Mouse (Mus musculus) kidney, embryonic 15.5 days (tissue): ENCODE measurements around the gene Gamt. TPM values are rescaled to one million over a fixed set of nuclear protein-coding genes. Genes with fewer than 3 reads are reported as not detected.

Source experiments
- ATAC-seq: fragments of 200-750 bp; cut with Nextera tagmentation; replicated peaks from 2 replicates; pipeline ENCODE4 v1.8.0; 2017; ENCODE audit warnings: moderate TSS enrichment; ENCODE audit not compliant: low FRiP score
- H3K27ac ChIP-seq: fragments of 300-500 bp; sonication (generic); 2 replicates; pipeline ENCODE4 v1.5.1; 2015; ENCODE audit warnings: mild to moderate bottlenecking, inconsistent platforms
- H3K27me3 ChIP-seq: fragments of 300-500 bp; sonication (generic); 2 replicates; pipeline ENCODE4 v1.6.1; 2015; ENCODE audit warnings: inconsistent platforms
- H3K36me3 ChIP-seq: fragments of 300-500 bp; sonication (generic); 2 replicates; pipeline ENCODE4 v1.6.1; 2015; ENCODE audit warnings: inconsistent platforms
- H3K4me1 ChIP-seq: fragments of 300-500 bp; sonication (generic); 2 replicates; pipeline ENCODE4 v1.6.1; 2015; ENCODE audit warnings: inconsistent platforms
- H3K4me2 ChIP-seq: fragments of 300-500 bp; sonication (generic); 2 replicates; pipeline ENCODE4 v1.6.1; 2015; ENCODE audit warnings: moderate library complexity, mild to moderate bottlenecking, inconsistent platforms
- H3K4me3 ChIP-seq: fragments of 300-500 bp; sonication (generic); replicated peaks from 2 replicates; pipeline ENCODE4 v1.5.1; 2015; ENCODE audit warnings: mild to moderate bottlenecking, inconsistent platforms
- H3K9ac ChIP-seq: fragments of 300-500 bp; sonication (generic); 2 replicates; pipeline ENCODE4 v1.6.1; 2015; ENCODE audit warnings: mild to moderate bottlenecking, inconsistent platforms
- H3K9me3 ChIP-seq: fragments of 300-500 bp; sonication (generic); replicated peaks from 2 replicates; pipeline ENCODE4 v1.6.1; 2016; ENCODE audit warnings: inconsistent platforms
- WGBS: fragments of 180-500 bp; shearing (Covaris S2); methylation state at CpG from one replicate; pipeline ENCODE4 v1.1.7; 2015; ENCODE audit warnings: mixed read lengths; 5-methylcytosine and 5-hydroxymethylcytosine counted together
- polyA plus RNA-seq: library from polyadenylated mRNA; unstranded; fragments of >200 nt; fragmentation: Nextera tagmentation; extraction: Ambion mirVana; gene quantifications from 2 replicates; pipeline ENCODE4 v1.2.1, GENCODE M21; 2015

The Gamt gene
- polyA plus RNA-seq, 1 experiment from 2014 or later: 37.0 TPM

DNA sequence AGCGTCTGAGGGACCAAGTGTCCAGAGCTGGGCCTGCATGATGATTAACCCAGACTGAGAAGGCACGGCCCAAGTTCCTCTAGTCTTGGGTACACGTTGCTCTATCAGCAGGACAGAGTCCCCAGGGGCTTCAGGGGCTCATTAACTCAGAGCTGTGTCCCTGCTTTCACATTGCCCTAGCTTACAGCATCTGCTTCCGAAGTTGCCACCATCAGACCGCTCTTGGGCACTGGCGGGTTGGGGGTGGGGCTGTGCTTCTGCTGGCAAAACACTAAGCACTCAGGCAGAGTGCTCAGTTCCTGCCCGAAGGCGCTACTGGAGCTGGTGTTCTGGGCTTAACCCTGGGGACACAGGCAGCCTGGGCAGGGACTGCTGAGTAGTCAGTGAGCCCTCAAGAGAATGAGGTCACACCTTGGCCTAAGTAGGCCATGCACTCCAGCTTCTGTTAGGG is 21.1 kb upstream of the Gamt start:
- no peak overlapping the region for H3K4me3 ChIP-seq

DNA sequence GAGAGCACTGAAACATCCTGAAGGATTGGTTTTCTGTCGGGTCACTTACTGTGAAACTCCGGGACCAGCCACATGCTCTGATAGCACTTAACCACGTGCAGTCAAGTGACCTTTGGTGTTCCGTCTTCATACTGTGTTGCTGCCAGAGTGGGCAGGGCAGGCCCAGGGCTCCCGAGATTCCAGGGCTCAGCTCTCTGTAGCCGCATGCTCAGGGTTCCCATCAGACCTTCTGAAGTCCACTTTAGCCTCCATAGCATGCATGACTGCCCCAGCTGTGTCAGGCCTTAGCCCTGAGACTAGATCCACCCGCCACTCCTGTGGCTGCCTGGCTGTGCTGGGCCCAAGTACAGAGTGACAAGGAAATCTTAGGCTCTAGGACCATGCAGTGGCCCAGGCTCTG is 20.5 kb upstream of the Gamt start:
- H3K36me3 ChIP-seq: peaks cover 97% of the 10 kb centered on the region
- H3K27ac ChIP-seq: peak overlapping the region; percentile 81
- peaks cover 27% of the 10 kb centered on the region for H3K4me1 ChIP-seq
- peak; percentile 55 for ATAC-seq
- H3K9ac ChIP-seq: no peak overlapping the region
- WGBS: 67% methylated on average over 7 of the region's 7 CpGs
- H3K27me3 ChIP-seq: no peaks in the 10 kb centered on the region
- no peak overlapping the region for H3K4me3 ChIP-seq
- H3K4me2 ChIP-seq: no peak overlapping the region
- no peaks in the 10 kb centered on the region for H3K9me3 ChIP-seq

More for the DNA sequence above, 21.1 kb upstream of the Gamt start:
- no peak overlapping the region for H3K9ac ChIP-seq
- peak; percentile 53 for ATAC-seq
- H3K4me1 ChIP-seq: peaks cover 27% of the 10 kb centered on the region
- H3K4me2 ChIP-seq: no peak overlapping the region
- H3K9me3 ChIP-seq: no peaks in the 10 kb centered on the region
- H3K27me3 ChIP-seq: no peaks in the 10 kb centered on the region
- peaks cover 97% of the 10 kb centered on the region for H3K36me3 ChIP-seq
- H3K27ac ChIP-seq: peak overlapping the region; percentile 81
- 74% methylated on average over 8 of the region's 8 CpGs for WGBS

DNA sequence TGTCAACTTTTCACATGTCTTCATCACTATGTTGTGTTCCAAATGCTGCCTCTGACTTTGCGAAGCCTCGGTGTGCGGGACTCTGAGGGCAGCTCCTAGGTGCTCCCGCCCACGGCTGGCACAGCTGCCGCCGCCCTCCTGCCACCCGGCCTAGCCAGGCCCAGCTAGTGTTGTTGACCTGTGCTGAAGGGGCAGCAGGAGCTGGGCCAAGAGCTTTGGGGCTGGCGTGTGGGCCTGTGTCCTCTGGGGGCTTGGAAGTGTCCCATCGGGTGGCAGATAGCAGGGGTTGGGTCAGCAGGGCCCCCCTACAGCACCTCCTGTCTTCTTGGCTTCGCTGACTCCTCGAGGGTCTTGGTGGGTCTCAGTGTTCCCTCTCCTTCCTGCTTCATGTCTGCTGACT is 18.5 kb upstream of the Gamt start:
- no peak overlapping the region for H3K27ac ChIP-seq
- WGBS: 84% methylated on average over 12 of the region's 12 CpGs
- H3K4me3 ChIP-seq: no peak overlapping the region
- no peaks in the 10 kb centered on the region for H3K9me3 ChIP-seq
- peaks cover 21% of the 10 kb centered on the region for H3K4me1 ChIP-seq
- peaks cover 99% of the 10 kb centered on the region for H3K36me3 ChIP-seq
- no peak for ATAC-seq
- H3K4me2 ChIP-seq: no peak overlapping the region
- H3K27me3 ChIP-seq: no peaks in the 10 kb centered on the region
- H3K9ac ChIP-seq: no peak overlapping the region

DNA sequence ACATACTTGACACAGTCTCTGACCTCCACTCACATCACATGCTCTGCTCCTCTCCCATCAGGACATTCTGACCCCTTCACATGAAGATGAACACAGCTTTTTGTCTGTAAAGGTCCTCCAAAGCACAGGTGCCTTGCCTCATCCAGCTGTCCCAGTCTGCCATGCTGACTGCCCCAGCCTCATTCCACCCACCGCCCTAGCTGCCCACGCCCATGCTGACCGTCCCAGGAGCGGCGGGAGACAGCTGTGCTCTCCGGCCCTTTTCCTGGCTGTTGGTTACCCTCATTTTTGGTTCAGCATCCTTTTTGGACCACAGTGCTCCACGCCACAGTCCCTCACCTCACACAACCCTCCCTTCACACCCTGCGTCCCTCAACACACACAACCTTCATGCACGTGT is 17.6 kb upstream of the Gamt start:
- Histone ChIP-seq H3K36me3 (peaks cover 99% of the 10 kb centered on the region), H3K4me3 (no peak overlapping the region), H3K27me3 (no peaks in the 10 kb centered on the region), H3K9me3 (no peaks in the 10 kb centered on the region), H3K4me1 (peaks cover 26% of the 10 kb centered on the region), H3K4me2 (no peak overlapping the region), H3K9ac (no peak overlapping the region), H3K27ac (no peak overlapping the region)
- ATAC-seq: no peak
- 85% methylated on average over 9 of the region's 9 CpGs for WGBS

DNA sequence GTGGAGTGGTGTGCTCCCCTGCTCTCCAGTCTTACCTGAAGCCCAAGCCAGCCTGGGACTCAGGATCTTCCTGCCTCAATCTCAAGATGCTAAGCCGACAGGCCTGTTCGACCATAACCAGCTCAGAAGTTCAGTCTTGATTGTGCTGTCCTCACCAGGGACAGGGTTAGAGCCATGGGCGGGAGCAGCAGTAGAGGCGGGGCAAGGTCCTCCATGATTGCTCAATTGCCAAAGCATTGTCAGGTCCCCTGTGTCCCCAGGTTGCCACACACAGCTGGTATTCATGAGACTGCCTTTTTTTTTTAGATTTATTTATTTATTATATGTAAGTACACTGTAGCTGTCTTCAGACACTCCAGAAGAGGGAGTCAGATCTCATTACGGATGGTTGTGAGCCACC is 15.4 kb upstream of the Gamt start:
- no peak for ATAC-seq
- Histone ChIP-seq H3K4me2 (no peak overlapping the region), H3K9ac (no peak overlapping the region), H3K27ac (no peak overlapping the region), H3K27me3 (no peaks in the 10 kb centered on the region), H3K9me3 (no peaks in the 10 kb centered on the region), H3K36me3 (peaks cover 91% of the 10 kb centered on the region), H3K4me3 (no peak overlapping the region), H3K4me1 (peaks cover 26% of the 10 kb centered on the region)
- 85% methylated on average over 5 of the region's 5 CpGs for WGBS

DNA sequence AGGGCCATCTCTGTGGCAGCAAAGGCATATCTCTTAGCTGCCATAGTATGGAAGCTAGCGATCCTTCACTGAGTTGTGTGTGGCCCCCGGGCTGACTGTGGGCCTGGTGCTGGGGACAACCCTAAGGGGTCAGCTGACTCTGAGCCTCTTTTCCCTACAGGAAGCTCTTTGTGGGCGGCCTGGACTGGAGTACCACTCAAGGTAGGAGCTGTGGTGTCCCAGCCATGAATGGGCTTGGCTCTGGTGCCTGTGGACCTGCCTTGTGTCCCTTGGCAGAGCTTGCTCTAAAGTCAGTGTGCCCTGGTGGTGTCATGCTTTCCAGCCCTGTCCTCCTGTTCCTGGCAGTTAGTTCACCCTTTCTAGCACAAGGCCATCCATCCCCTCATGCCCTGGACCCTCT is 13.0 kb upstream of the Gamt start:
- WGBS: 92% methylated on average over 3 of the region's 3 CpGs
- ATAC-seq: no peak
- peaks cover 87% of the 10 kb centered on the region for H3K36me3 ChIP-seq
- no peak overlapping the region for H3K27ac ChIP-seq
- H3K9ac ChIP-seq: no peak overlapping the region
- no peaks in the 10 kb centered on the region for H3K27me3 ChIP-seq
- H3K4me3 ChIP-seq: no peak overlapping the region
- peaks cover 34% of the 10 kb centered on the region for H3K4me1 ChIP-seq
- H3K9me3 ChIP-seq: no peaks in the 10 kb centered on the region
- H3K4me2 ChIP-seq: no peak overlapping the region

DNA sequence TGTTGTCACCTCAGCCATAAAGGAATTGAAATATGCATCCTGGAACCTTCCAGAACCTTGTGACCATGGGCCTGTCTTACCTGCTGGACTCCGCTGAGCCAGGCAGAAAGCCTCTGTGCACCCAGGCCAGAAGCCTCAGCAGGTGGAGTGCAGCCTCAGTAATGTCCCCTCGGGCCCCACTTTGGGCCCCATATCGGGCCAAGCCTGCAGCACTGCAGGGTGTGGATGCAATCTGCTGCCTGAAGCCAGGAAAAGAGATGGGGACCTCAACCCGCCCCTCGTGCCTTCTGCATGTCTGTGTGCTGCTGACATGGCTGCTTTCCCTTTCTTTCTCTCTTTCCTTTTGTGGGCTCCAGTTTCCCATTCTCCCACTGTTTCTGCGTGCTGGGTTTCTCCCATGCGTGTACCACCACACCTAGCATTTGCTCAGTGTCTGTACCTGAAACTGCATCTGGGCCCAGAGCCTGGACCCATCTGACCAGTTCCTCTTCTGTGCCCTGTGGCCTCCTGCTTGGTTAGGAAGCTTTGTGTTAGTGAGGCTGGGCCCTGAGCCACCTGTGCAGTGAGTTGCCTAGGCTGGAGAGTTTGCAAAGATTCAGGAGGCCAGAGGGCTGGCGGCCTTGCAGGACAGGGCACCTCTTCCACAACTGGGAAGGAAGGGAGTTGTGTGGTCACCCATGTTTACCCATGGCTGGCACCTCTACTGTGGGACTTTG is 11.2 kb upstream of the Gamt start:
- H3K36me3 ChIP-seq: peaks cover 83% of the 10 kb centered on the region
- no peak for ATAC-seq
- H3K4me2 ChIP-seq: no peak overlapping the region
- 87% methylated on average over 8 of the region's 8 CpGs for WGBS
- H3K9me3 ChIP-seq: no peaks in the 10 kb centered on the region
- no peak overlapping the region for H3K9ac ChIP-seq
- H3K27me3 ChIP-seq: no peaks in the 10 kb centered on the region
- peaks cover 50% of the 10 kb centered on the region for H3K4me1 ChIP-seq
- no peak overlapping the region for H3K4me3 ChIP-seq
- H3K27ac ChIP-seq: no peak overlapping the region

DNA sequence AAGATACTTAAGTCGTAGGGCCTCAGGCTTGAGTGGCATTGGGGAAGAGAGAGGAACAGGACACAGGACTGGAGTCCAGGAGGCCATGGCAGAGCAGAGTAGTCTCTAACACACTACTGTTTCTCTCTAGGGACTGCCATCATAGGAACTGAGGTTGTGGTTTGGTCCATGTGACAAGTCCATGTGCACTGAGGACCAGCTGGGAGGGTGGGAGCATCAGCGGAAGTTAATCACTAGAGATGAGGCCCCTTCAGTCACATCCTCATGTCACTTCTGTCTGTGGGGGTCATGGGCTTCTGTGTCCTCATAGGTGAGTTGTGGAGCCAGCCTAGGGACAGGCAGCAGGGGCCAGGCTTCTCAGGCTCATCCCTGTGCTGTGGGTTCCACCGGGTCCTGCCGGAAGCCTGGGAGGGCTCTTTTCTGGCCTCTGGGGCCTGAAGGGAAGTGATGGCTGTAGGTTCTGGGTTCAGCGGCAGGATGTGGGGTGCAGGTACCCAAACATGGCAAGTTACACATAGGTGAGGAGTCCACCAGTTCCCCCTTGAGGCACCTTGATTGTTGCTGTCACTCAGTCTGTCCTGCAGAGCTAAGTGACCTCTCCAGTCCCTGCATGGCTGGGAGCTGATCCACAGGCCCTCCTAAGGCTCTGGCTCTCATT is 10.5 kb upstream of the Gamt start:
- peaks cover 78% of the 10 kb centered on the region for H3K36me3 ChIP-seq
- no peak overlapping the region for H3K9ac ChIP-seq
- H3K27me3 ChIP-seq: no peaks in the 10 kb centered on the region
- ATAC-seq: no peak
- no peaks in the 10 kb centered on the region for H3K9me3 ChIP-seq
- H3K4me1 ChIP-seq: peaks cover 57% of the 10 kb centered on the region
- 82% methylated on average over 5 of the region's 5 CpGs for WGBS
- H3K4me3 ChIP-seq: no peak overlapping the region
- no peak overlapping the region for H3K4me2 ChIP-seq
- no peak overlapping the region for H3K27ac ChIP-seq

DNA sequence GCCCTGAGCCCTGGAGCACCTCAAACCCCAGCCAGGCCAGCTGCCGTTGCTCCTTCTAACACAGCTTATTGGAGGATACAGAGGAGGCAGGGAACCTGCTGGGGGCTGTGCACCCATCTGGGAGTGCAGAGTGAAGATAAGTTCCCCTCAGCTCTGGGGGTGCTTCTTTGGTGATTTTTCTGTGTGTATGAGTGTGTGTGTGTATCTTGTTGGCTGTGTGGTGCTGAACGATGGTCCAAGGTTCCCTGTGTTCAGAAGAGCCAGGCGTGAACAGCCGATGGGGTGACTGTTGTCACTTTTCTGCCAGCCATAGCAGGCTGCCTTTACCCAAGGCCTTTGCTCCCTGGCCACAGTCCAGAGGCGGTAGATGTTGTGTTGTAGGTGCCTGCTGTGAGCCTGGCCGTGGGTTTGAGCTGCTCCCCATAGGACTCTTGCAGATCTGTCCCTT is 9.9 kb upstream of the Gamt start:
- ATAC-seq: no peak

DNA sequence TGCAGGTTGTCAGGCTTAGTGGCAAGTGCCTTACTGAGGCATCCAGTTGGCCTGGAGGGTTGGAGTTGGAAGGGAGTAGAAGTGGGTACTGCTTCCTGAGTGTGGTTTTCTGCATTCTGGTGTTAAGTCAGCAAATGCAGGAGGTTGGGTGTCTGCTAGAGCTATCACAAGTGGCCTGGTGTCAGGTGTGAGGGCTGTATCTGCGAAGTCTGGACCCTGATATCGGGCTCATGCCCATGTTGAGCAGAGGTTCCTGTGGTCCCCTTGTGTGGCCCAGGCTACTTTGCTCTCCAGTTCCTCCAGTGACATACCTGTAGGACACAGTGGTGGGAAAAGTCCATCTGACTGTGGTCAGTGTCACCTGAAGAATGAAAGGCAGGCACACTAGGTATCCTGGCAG is 9.3 kb upstream of the Gamt start:
- H3K4me2 ChIP-seq: no peak overlapping the region
- no peaks in the 10 kb centered on the region for H3K9me3 ChIP-seq
- peaks cover 66% of the 10 kb centered on the region for H3K4me1 ChIP-seq
- no peaks in the 10 kb centered on the region for H3K27me3 ChIP-seq
- 0 out of 2 replicates have a peak overlapping the region, but pooled peaks have one; percentile 34 for H3K27ac ChIP-seq
- H3K36me3 ChIP-seq: peaks cover 66% of the 10 kb centered on the region
- ATAC-seq: no peak
- no peak overlapping the region for H3K4me3 ChIP-seq
- H3K9ac ChIP-seq: no peak overlapping the region
- WGBS: 93% methylated on average over 2 of the region's 2 CpGs

More for the DNA sequence above, 9.9 kb upstream of the Gamt start:
- Histone ChIP-seq H3K4me2 (no peak overlapping the region), H3K9ac (no peak overlapping the region), H3K9me3 (no peaks in the 10 kb centered on the region), H3K36me3 (peaks cover 72% of the 10 kb centered on the region), H3K4me1 (peaks cover 63% of the 10 kb centered on the region), H3K4me3 (no peak overlapping the region), H3K27ac (0 out of 2 replicates have a peak overlapping the region, but pooled peaks have one; percentile 34), H3K27me3 (no peaks in the 10 kb centered on the region)
- 78% methylated on average over 6 of the region's 6 CpGs for WGBS

DNA sequence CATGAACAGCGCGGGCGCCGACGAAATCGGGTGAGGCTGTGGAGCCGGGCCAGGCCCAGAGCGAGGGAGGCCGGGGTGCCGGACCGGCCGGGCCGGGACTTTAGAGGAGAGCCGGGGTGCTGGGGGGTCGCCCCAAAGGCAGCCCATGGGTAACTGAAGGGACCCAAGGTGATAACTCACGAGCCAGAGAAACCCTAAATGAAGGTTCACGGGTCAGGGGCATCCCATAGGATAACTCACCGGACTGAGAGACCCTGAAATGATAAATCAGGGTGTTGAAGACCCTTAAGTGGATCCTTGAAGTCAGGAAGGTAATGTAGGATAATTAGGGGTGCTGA is 4.3 kb upstream of the Gamt start:
- Histone ChIP-seq H3K4me1 (peaks cover 63% of the 10 kb centered on the region), H3K9ac (peak overlapping the region; percentile 100), H3K36me3 (peaks cover 25% of the 10 kb centered on the region), H3K27me3 (no peaks in the 10 kb centered on the region), H3K9me3 (no peaks in the 10 kb centered on the region), H3K4me3 (peak overlapping the region; percentile 98), H3K27ac (peak overlapping the region; percentile 82), H3K4me2 (peak overlapping the region; percentile 83)
- ATAC-seq: no peak
- 0% methylated on average over 18 of the region's 18 CpGs for WGBS

DNA sequence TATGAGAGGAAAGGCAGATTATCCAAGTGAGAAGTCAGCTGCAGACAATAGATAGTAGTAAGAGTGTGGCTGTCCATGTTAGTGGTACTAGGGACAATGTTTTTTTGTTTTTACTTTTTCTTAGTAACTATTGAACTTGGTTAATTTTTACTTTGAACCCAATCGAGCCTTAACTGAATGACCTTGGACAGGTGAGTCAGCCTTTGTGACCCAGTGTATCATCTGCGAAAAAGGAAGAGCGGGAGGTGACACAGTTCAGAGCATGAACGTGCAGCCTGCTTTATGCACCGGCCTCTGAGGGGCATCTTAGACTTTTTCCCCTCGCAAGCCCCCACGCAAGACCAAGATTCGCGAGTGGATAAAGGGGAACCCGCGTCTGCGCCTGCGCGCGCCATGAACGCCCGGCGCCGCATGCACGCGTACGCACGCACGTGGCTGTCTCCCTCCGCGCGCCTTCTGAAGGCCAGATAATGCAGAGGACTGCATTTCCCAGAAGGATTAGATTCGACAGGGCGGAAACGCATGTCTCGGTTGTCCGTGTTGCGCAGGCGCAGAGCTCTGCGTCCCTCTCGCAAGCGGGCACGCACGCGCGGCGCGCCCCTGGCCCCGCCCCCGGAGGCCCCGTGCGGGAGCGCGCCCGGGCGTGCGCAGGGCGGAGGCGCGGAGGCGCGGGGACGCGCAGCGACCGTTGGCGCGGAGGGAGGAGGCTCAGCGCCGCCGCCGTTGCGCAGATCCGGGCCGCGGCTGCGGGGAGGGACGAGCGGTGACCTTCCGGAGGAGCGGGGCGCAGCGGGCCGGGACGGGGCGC is 3.7 kb upstream of the Gamt start:
- peak; percentile 33 for ATAC-seq
- Histone ChIP-seq H3K36me3 (peaks cover 22% of the 10 kb centered on the region), H3K9me3 (no peaks in the 10 kb centered on the region), H3K27me3 (no peaks in the 10 kb centered on the region), H3K9ac (peak overlapping the region; percentile 100), H3K27ac (peak overlapping the region; percentile 82), H3K4me1 (peaks cover 65% of the 10 kb centered on the region), H3K4me2 (peak overlapping the region; percentile 83), H3K4me3 (peak overlapping the region; percentile 98)
- WGBS: 1% methylated on average over 81 of the region's 81 CpGs
